Mouse (Mus musculus) kidney, adult 2 months (tissue): ENCODE data around the gene Ccdc51.

ENCODE experiments used
- CTCF ChIP-seq: fragments of 200-500 bp; conservative IDR thresholded peaks from 2 replicates; pipeline ENCODE4 v1.5.1; 2011; ENCODE audit warnings: low read depth, mild to moderate bottlenecking, control low read depth, low read length, moderate library complexity, mixed read lengths; ENCODE audit not compliant: insufficient read depth, insufficient read length
- POLR2A ChIP-seq: fragments of 200-500 bp; IDR thresholded peaks from one replicate; pipeline ENCODE4 v1.6.1; 2011; ENCODE audit warnings: low read depth, low read length, control low read depth

GRCm38 (mm10) chr9:109097291-109097690 lies 15.0 kb downstream of the Ccdc51 start:
- TF ChIP-seq CTCF (no peak), POLR2A (no peak)
